Mouse (Mus musculus): Measurements from ENCODE around the gene Mbd3. TPM values are rescaled to one million over a fixed set of nuclear protein-coding genes. Genes with fewer than 3 reads are reported as not detected.

Mbd3 gene
- polyA plus RNA-seq, 1 experiment, result not detected

- H3K4me1 ChIP-seq (ENCODE audit: control insufficient read depth, insufficient read depth, low read length), result peaks cover 25% of the 10 kb centered on the region
- H3K4me3 ChIP-seq (ENCODE audit: insufficient read depth, low read depth, low read length), result peak overlapping the region; percentile 76
- no peak overlapping the region for H3K27ac ChIP-seq (ENCODE audit: insufficient read depth, low read depth, low read length)
- TF ChIP-seq POLR2A (IDR thresholded peaks at IDR 0.05; ENCODE audit: insufficient read depth, low read depth, low read length) (no peak), CTCF (IDR thresholded peaks at IDR 0.05; ENCODE audit: insufficient read depth, low read depth, low read length) (no peak)
- 43% methylated on average over 10 of the region's 10 CpGs for WGBS
These were observed 6.3 kb upstream of the Mbd3 start for GRCm38 (mm10) chr10:80405481-80406173.

GRCm38 (mm10) chr10:80403044-80403692 is 3.8 kb upstream of the Mbd3 start:
- Histone ChIP-seq H3K4me3 (ENCODE audit: insufficient read depth, low read depth, low read length) (no peak overlapping the region), H3K4me1 (ENCODE audit: control insufficient read depth, insufficient read depth, low read length) (peaks cover 32% of the 10 kb centered on the region), H3K27ac (ENCODE audit: insufficient read depth, low read depth, low read length) (no peak overlapping the region)
- TF ChIP-seq CTCF (IDR thresholded peaks at IDR 0.05; ENCODE audit: insufficient read depth, low read depth, low read length) (0 out of 2 replicates have a peak, but pooled peaks have one; percentile 13), POLR2A (IDR thresholded peaks at IDR 0.05; ENCODE audit: insufficient read depth, low read depth, low read length) (no peak)
- WGBS, result 86% methylated on average over 4 of the region's 4 CpGs

- Histone ChIP-seq H3K4me3 (ENCODE audit: insufficient read depth, low read depth, low read length) (no peak overlapping the region), H3K4me1 (ENCODE audit: control insufficient read depth, insufficient read depth, low read length) (peaks cover 39% of the 10 kb centered on the region), H3K27ac (ENCODE audit: insufficient read depth, low read depth, low read length) (peak overlapping the region; percentile 34; the same call in 1 of the 2 replicates)
- WGBS, result 77% methylated on average over 4 of the region's 4 CpGs
- TF ChIP-seq POLR2A (IDR thresholded peaks at IDR 0.05; ENCODE audit: insufficient read depth, low read depth, low read length) (no peak), CTCF (IDR thresholded peaks at IDR 0.05; ENCODE audit: insufficient read depth, low read depth, low read length) (no peak)
These were observed 1.4 kb upstream of the Mbd3 start for GRCm38 (mm10) chr10:80400704-80401161.

- H3K4me1 ChIP-seq (ENCODE audit: control insufficient read depth, insufficient read depth, low read length), result peaks cover 33% of the 10 kb centered on the region
- TF ChIP-seq CTCF (IDR thresholded peaks at IDR 0.05; ENCODE audit: insufficient read depth, low read depth, low read length) (no peak), POLR2A (IDR thresholded peaks at IDR 0.05; ENCODE audit: insufficient read depth, low read depth, low read length) (no peak; the same call in 1 of the 2 replicates)
- WGBS, result 11% methylated on average over 17 of the region's 17 CpGs
- H3K27ac ChIP-seq (ENCODE audit: insufficient read depth, low read depth, low read length), result peak overlapping the region; percentile 34
- H3K4me3 ChIP-seq (ENCODE audit: insufficient read depth, low read depth, low read length), result peak overlapping the region; percentile 50
These were observed 788 bp upstream of the Mbd3 start for GRCm38 (mm10) chr10:80399973-80400703.

GRCm38 (mm10) chr10:80398719-80399190 is 595 bp downstream of the Mbd3 start:
- TF ChIP-seq CTCF (IDR thresholded peaks at IDR 0.05; ENCODE audit: insufficient read depth, low read depth, low read length), result no peak
- peak; percentile 85 for TF ChIP-seq POLR2A (IDR thresholded peaks at IDR 0.05; ENCODE audit: insufficient read depth, low read depth, low read length)
- H3K4me1 ChIP-seq (ENCODE audit: control insufficient read depth, insufficient read depth, low read length), result peaks cover 21% of the 10 kb centered on the region
- under 1% methylated on average over 59 of the region's 59 CpGs for WGBS
- H3K4me3 ChIP-seq (ENCODE audit: insufficient read depth, low read depth, low read length), result peak overlapping the region; percentile 83
- H3K27ac ChIP-seq (ENCODE audit: insufficient read depth, low read depth, low read length), result peak overlapping the region; percentile 98

- WGBS, result 0% methylated on average over 1 of the region's 1 CpGs
- no peak for TF ChIP-seq CTCF (IDR thresholded peaks at IDR 0.05; ENCODE audit: insufficient read depth, low read depth, low read length)
- no peak for TF ChIP-seq POLR2A (IDR thresholded peaks at IDR 0.05; ENCODE audit: insufficient read depth, low read depth, low read length)
These were observed 1.2 kb downstream of the Mbd3 start for GRCm38 (mm10) chr10:80398174-80398535.

GRCm38 (mm10) chr10:80397524-80398173 is 1.7 kb downstream of the Mbd3 start:
- TF ChIP-seq CTCF (IDR thresholded peaks at IDR 0.05; ENCODE audit: insufficient read depth, low read depth, low read length) (no peak), POLR2A (IDR thresholded peaks at IDR 0.05; ENCODE audit: insufficient read depth, low read depth, low read length) (no peak)
- peaks cover 21% of the 10 kb centered on the region for H3K4me1 ChIP-seq (ENCODE audit: control insufficient read depth, insufficient read depth, low read length)
- WGBS, result 25% methylated on average over 8 of the region's 8 CpGs
- no peak overlapping the region for H3K27ac ChIP-seq (ENCODE audit: insufficient read depth, low read depth, low read length)
- H3K4me3 ChIP-seq (ENCODE audit: insufficient read depth, low read depth, low read length), result peak overlapping the region; percentile 26; the same call in 1 of the 2 replicates

More at GRCm38 (mm10) chr10:80398174-80398535, 1.2 kb downstream of the Mbd3 start:
- peak overlapping the region; percentile 48; the same call in 1 of the 2 replicates for H3K27ac ChIP-seq (ENCODE audit: insufficient read depth, low read depth, low read length)
- peak overlapping the region; percentile 83 for H3K4me3 ChIP-seq (ENCODE audit: insufficient read depth, low read depth, low read length)
- peaks cover 21% of the 10 kb centered on the region for H3K4me1 ChIP-seq (ENCODE audit: control insufficient read depth, insufficient read depth, low read length)

GRCm38 (mm10) chr10:80396822-80397523 is 2.4 kb downstream of the Mbd3 start:
- H3K4me1 ChIP-seq (ENCODE audit: control insufficient read depth, insufficient read depth, low read length), result peaks cover 21% of the 10 kb centered on the region
- WGBS, result 82% methylated on average over 11 of the region's 11 CpGs
- H3K4me3 ChIP-seq (ENCODE audit: insufficient read depth, low read depth, low read length), result no peak overlapping the region
- TF ChIP-seq CTCF (IDR thresholded peaks at IDR 0.05; ENCODE audit: insufficient read depth, low read depth, low read length), result no peak
- TF ChIP-seq POLR2A (IDR thresholded peaks at IDR 0.05; ENCODE audit: insufficient read depth, low read depth, low read length), result no peak
- H3K27ac ChIP-seq (ENCODE audit: insufficient read depth, low read depth, low read length), result no peak overlapping the region
